Mouse (Mus musculus) heart, embryonic 13.5 days (tissue): ENCODE results near the gene Hdhd5. TPM values are rescaled to one million over a fixed set of nuclear protein-coding genes. Genes with fewer than 3 reads are reported as not detected.

Experiments used
- ATAC-seq: fragments of 200-750 bp; cut with Nextera tagmentation; 2 replicates; pipeline ENCODE4 v1.8.0; 2017; ENCODE audit warnings: moderate TSS enrichment; ENCODE audit not compliant: insufficient number of reproducible peaks, low FRiP score, low TSS enrichment; ENCODE audit errors: extremely low read depth
- H3K27ac ChIP-seq: fragments of 300-500 bp; sonication (generic); replicated peaks from 2 replicates; pipeline ENCODE4 v1.5.1; 2015; ENCODE audit warnings: moderate library complexity, mild to moderate bottlenecking, inconsistent platforms
- H3K27me3 ChIP-seq: fragments of 300-500 bp; sonication (generic); replicated peaks from 2 replicates; pipeline ENCODE4 v1.6.1; 2015; ENCODE audit warnings: mild to moderate bottlenecking, inconsistent platforms
- H3K36me3 ChIP-seq: fragments of 300-500 bp; sonication (generic); 2 replicates; pipeline ENCODE4 v1.6.1; 2015; ENCODE audit warnings: mild to moderate bottlenecking, inconsistent platforms
- H3K4me1 ChIP-seq: fragments of 300-500 bp; sonication (generic); 2 replicates; pipeline ENCODE4 v1.6.1; 2015; ENCODE audit warnings: inconsistent platforms
- H3K4me2 ChIP-seq: fragments of 300-500 bp; sonication (generic); 2 replicates; pipeline ENCODE4 v1.6.1; 2015; ENCODE audit warnings: inconsistent platforms, mild to moderate bottlenecking, moderate library complexity
- H3K4me3 ChIP-seq: fragments of 300-500 bp; sonication (generic); 2 replicates; pipeline ENCODE4 v1.5.1; 2015; ENCODE audit warnings: moderate library complexity, mild to moderate bottlenecking, inconsistent platforms
- H3K9ac ChIP-seq: fragments of 300-500 bp; sonication (generic); 2 replicates; pipeline ENCODE4 v1.6.1; 2015; ENCODE audit warnings: inconsistent platforms, mild to moderate bottlenecking, moderate library complexity
- H3K9me3 ChIP-seq: fragments of 300-500 bp; sonication (generic); 2 replicates; pipeline ENCODE4 v1.6.1; 2016; ENCODE audit warnings: inconsistent platforms
- WGBS: fragments of 180-500 bp; shearing (Covaris S2); methylation state at CpG from one replicate; pipeline ENCODE4 v1.1.7; 2015; ENCODE audit warnings: mixed read lengths; 5-methylcytosine and 5-hydroxymethylcytosine counted together
- polyA plus RNA-seq: library from polyadenylated mRNA; unstranded; fragments of >200 nt; fragmentation: Nextera tagmentation; extraction: Ambion mirVana; gene quantifications from 2 replicates; pipeline ENCODE4 v1.2.1, GENCODE M21; 2015

Hdhd5 gene
- polyA plus RNA-seq, 1 experiment from 2014 or later = 14.1 TPM

DNA sequence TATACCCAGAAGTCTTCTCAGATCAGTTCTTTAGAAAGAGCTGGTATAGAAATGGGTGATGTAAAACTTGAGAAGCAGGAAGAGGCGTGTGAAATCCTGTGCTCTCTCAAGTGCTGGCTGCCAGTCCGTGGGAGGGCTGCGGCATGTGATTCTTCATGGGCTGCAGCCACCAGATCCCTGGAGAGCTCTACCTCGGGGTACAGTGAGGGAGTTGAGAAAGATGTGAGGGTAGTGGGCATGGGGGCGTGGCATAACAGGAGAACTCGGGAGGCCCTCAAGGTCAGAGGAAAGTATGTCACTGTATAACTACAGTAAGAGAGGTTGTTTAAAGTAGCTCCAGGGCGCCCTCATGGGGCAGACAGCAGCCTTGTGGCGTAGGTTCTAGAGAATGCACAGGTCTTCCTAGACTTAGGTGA, 47.9 kb downstream of the Hdhd5 start:
- H3K4me2 ChIP-seq = peak overlapping the region; percentile 56
- WGBS = 20% methylated on average over 8 of the region's 8 CpGs
- no peak for ATAC-seq
- peak overlapping the region; percentile 22; the same call in 1 of the 2 replicates for H3K27ac ChIP-seq
- H3K4me3 ChIP-seq = 0 out of 2 replicates have a peak overlapping the region, but pooled peaks have one; percentile 18
- H3K36me3 ChIP-seq = peaks cover 13% of the 10 kb centered on the region
- no peaks in the 10 kb centered on the region for H3K9me3 ChIP-seq
- H3K9ac ChIP-seq = peak overlapping the region; percentile 30; the same call in 1 of the 2 replicates
- H3K27me3 ChIP-seq = peaks cover 9% of the 10 kb centered on the region; the same call in 1 of the 2 replicates
- H3K4me1 ChIP-seq = peaks cover 23% of the 10 kb centered on the region

DNA sequence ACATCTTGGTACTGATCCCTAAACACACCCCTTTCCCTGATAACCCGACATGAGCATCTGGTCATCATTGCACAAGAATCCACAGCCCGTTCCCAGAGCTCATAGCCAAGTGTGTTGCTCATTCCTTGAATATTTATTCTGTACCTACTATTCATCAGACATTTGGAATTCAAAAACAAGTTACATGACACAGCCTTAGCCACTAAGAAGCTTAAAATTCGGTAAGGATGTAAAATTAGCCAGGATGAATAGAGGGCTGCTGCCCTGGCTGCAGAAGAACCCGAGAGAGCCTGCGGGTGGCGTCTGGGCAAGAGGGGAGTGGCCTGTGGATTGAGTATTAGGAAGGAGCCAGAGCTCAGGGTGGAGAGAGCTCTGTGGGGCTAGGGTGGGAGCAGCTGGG, 48.4 kb downstream of the Hdhd5 start:
- H3K27ac ChIP-seq = peak overlapping the region; percentile 22; the same call in 1 of the 2 replicates
- no peak overlapping the region for H3K4me3 ChIP-seq
- H3K36me3 ChIP-seq = peaks cover 14% of the 10 kb centered on the region
- H3K4me2 ChIP-seq = peak overlapping the region; percentile 56
- H3K4me1 ChIP-seq = peaks cover 27% of the 10 kb centered on the region
- ATAC-seq = no peak; the same call in 1 of the 2 replicates
- no peaks in the 10 kb centered on the region for H3K9me3 ChIP-seq
- WGBS = 26% methylated on average over 6 of the region's 6 CpGs
- H3K27me3 ChIP-seq = peaks cover 9% of the 10 kb centered on the region; the same call in 1 of the 2 replicates
- H3K9ac ChIP-seq = peak overlapping the region; percentile 30; the same call in 1 of the 2 replicates

DNA sequence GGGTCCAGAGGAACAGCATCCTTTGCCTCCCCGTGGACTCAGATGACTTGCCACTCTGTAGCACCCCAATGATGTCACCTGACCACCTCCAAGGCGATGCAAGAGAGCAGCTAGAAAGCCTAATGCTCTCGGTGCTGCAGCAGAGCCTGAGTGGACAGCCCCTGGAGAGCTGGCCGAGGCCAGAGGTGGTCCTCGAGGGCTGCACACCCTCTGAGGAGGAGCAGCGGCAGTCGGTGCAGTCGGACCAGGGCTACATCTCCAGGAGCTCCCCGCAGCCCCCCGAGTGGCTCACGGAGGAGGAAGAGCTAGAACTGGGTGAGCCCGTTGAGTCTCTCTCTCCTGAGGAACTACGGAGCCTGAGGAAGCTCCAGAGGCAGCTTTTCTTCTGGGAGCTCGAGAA, 49.1 kb downstream of the Hdhd5 start:
- ATAC-seq = no peak
- Histone ChIP-seq H3K9me3 (no peaks in the 10 kb centered on the region), H3K4me2 (no peak overlapping the region), H3K36me3 (peaks cover 14% of the 10 kb centered on the region), H3K9ac (no peak overlapping the region), H3K4me1 (peaks cover 27% of the 10 kb centered on the region), H3K4me3 (no peak overlapping the region), H3K27ac (no peak overlapping the region), H3K27me3 (peaks cover 6% of the 10 kb centered on the region; the same call in 1 of the 2 replicates)
- WGBS = 86% methylated on average over 14 of the region's 14 CpGs

DNA sequence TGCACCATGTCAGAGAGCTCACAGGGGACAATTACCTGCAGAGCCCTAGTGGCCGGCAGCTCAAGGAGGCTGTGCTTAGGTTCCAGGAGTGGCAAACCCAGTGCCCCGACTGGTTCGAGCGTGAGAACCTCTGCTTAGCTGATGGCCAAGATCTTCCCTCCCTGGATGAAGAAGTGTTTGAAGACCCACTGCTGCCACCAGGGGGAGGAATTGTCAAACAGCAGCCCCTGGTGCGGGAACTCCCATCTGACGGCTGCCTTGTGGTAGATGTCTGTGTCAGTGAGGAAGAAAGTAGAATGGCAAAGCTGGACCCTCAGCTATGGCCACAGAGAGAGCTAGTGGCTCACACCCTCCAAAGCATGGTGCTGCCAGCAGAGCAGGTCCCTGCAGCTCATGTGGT, 49.6 kb downstream of the Hdhd5 start:
- Histone ChIP-seq H3K27ac (no peak overlapping the region), H3K36me3 (peaks cover 14% of the 10 kb centered on the region), H3K4me2 (no peak overlapping the region), H3K9me3 (no peaks in the 10 kb centered on the region), H3K9ac (no peak overlapping the region), H3K4me3 (no peak overlapping the region), H3K27me3 (0 out of 2 replicates have a peak, but pooled peaks cover 6% of the 10 kb centered on the region), H3K4me1 (peaks cover 27% of the 10 kb centered on the region)
- WGBS = 88% methylated on average over 6 of the region's 6 CpGs
- ATAC-seq = no peak

DNA sequence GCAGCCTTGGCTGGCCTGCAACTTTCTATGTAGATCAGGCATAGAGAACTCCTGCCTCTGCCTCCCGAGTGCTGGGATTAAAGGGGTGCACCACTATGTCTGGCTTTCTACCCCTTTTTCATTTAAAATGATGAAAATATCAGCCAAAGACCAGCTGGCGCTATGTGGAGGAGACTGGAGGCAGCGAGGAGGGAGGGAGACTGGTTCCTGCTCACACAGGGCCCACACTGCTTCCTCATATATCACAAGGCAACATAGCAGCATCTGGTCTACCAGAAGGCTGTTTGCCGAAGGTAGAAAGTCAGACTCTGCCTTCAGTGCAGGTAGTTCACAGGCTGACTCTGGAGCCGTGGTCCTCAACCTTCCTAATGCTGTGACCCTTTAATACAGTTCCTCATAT, 50.8 kb downstream of the Hdhd5 start:
- Histone ChIP-seq H3K9ac (no peak overlapping the region), H3K36me3 (peaks cover 14% of the 10 kb centered on the region), H3K4me3 (no peak overlapping the region), H3K4me2 (no peak overlapping the region), H3K4me1 (peaks cover 19% of the 10 kb centered on the region), H3K27ac (no peak overlapping the region), H3K9me3 (no peaks in the 10 kb centered on the region), H3K27me3 (0 out of 2 replicates have a peak, but pooled peaks cover 4% of the 10 kb centered on the region)
- no peak for ATAC-seq
- WGBS = 82% methylated on average over 5 of the region's 5 CpGs

DNA sequence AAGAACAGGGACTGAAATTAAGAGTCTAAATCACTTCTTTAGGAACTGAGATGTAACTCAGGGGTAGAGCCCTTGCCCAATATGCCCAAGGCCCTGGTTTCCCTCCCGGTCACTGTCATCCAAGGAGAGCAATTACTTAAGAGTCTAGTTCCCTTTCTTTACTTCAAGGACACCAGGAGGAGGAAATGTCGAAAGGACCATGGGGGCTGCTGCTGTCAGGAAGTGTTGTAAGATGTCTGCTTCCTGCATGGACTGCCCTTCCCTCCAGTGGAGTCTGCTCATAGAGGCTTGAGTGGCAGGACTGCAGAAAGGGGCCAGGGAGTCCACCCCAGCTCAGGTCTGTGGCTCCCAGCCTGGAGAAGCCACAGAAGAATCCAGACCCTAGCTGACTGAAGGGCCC, 51.8 kb downstream of the Hdhd5 start:
- no peak for ATAC-seq
- no peaks in the 10 kb centered on the region for H3K9me3 ChIP-seq
- 0 out of 2 replicates have a peak, but pooled peaks cover 6% of the 10 kb centered on the region for H3K27me3 ChIP-seq
- H3K4me2 ChIP-seq = no peak overlapping the region
- H3K36me3 ChIP-seq = peaks cover 14% of the 10 kb centered on the region
- 50% methylated on average over 2 of the region's 2 CpGs for WGBS
- peaks cover 13% of the 10 kb centered on the region for H3K4me1 ChIP-seq
- H3K4me3 ChIP-seq = no peak overlapping the region
- no peak overlapping the region for H3K9ac ChIP-seq
- H3K27ac ChIP-seq = no peak overlapping the region

DNA sequence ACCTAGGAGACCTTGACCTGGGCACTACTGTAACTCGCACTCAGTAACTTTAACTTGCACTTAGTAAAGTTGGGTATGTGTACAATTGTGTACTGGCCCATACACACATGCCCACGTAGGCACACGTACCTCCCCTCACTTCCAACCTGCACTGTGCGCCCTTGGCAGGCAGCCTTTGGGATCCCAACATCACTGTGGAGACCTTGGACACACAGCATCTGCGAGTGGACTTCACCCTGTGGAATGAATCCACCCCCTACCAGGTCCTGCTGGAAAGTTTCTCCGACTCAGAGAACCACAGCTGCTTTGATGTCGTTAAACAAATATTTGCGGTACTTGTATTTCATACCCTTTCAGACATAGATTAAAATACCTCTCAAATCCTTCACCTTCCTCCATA, 55.8 kb downstream of the Hdhd5 start:
- Histone ChIP-seq H3K27ac (no peak overlapping the region), H3K4me2 (no peak overlapping the region), H3K27me3 (0 out of 2 replicates have a peak, but pooled peaks cover 3% of the 10 kb centered on the region), H3K4me1 (peaks cover 40% of the 10 kb centered on the region), H3K36me3 (peaks cover 4% of the 10 kb centered on the region; the same call in 1 of the 2 replicates), H3K4me3 (no peak overlapping the region), H3K9me3 (no peaks in the 10 kb centered on the region), H3K9ac (no peak overlapping the region)
- no peak for ATAC-seq
- 81% methylated on average over 8 of the region's 8 CpGs for whole genome bisulfite sequencing

DNA sequence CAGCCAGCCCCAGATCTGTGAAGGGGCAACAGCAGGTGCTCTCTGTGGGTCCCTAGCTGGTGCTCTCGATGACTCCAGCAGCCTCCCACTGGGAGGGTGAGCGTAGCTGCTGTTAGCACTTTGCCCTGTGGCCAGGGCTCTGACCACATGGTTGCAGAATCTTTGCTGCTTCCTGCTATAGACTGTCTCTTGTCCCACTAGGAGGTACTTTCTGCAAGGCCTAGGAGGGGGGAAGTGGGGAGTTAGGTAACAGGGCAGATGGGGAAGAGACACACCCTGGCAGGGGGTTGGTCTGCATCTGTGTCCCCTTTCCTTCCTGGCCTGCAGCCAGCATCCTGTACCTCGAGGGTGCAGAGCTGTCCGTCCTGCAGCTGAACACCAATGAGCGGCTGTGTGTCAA, 57.7 kb downstream of the Hdhd5 start:
- no peak for ATAC-seq
- H3K36me3 ChIP-seq = peaks cover 2% of the 10 kb centered on the region; the same call in 1 of the 2 replicates
- no peak overlapping the region; the same call in 1 of the 2 replicates for H3K9ac ChIP-seq
- H3K27me3 ChIP-seq = 0 out of 2 replicates have a peak, but pooled peaks cover 3% of the 10 kb centered on the region
- no peaks in the 10 kb centered on the region for H3K9me3 ChIP-seq
- 40% methylated on average over 5 of the region's 5 CpGs for whole genome bisulfite sequencing
- H3K4me3 ChIP-seq = no peak overlapping the region
- no peak overlapping the region for H3K27ac ChIP-seq
- H3K4me2 ChIP-seq = no peak overlapping the region
- peaks cover 50% of the 10 kb centered on the region for H3K4me1 ChIP-seq

DNA sequence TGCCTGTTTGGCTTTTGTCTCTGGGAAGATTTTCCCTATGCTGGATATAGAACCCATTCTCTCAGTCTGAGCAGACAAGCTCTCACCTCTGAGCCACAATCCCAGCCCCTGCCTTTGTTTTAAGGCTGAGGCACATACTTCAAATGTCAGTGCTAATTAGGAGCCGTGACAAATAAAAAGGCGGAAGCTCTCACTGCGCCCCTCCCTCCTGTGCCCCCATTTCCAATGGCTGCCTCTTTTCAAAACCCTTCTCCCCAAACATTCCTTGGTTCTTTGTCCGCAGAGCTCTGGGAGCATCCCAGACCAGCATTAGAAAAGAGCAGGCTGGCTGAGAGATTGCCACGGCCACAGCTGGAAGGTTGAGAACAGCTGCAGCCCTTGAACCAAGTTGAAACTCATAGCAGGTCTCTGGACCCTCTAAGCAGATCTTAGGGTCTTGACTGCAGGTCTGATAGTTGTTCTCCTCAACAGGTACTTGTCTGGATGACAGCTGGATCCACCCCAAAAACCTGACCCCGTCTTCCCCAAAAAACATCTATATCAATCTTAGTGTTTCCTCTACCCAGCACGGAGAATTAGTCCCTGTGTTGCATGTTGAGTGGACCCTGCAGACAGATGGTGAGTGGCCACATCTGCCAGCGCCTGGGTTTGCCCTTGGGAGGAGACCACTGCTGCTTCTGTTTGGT, 58.5 kb downstream of the Hdhd5 start:
- Histone ChIP-seq H3K27ac (peak overlapping the region; percentile 87), H3K9me3 (no peaks in the 10 kb centered on the region), H3K4me3 (no peak overlapping the region), H3K9ac (peak overlapping the region; percentile 44; the same call in 1 of the 2 replicates), H3K27me3 (0 out of 2 replicates have a peak, but pooled peaks cover 3% of the 10 kb centered on the region), H3K36me3 (no peaks in the 10 kb centered on the region), H3K4me1 (peaks cover 46% of the 10 kb centered on the region), H3K4me2 (peak overlapping the region; percentile 39)
- ATAC-seq = no peak
- WGBS = 38% methylated on average over 8 of the region's 8 CpGs

DNA sequence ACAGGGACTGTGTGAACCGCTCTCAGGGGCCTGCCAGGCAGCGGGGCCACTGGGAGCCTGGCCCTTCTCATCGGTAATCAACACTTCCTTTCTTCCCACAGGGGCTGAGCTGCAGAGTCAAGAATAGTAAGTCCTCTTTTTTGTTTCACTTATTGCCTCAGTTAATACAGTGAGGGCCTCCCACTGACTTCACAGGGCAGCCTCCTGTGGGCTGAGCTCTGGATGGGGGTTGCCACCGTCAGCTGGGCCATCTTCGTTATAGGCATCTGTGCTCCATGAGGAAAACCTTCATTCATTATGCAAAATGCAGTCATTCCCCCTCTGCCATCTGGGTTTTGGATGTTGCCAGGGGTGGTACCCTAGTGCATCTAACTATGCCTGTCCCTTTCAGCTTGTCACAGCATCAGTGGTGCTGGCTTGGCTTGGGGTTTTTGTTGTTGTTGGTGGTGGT, 59.1 kb downstream of the Hdhd5 start:
- peak overlapping the region; percentile 87 for H3K27ac ChIP-seq
- H3K4me2 ChIP-seq = peak overlapping the region; percentile 39
- H3K9me3 ChIP-seq = no peaks in the 10 kb centered on the region
- H3K27me3 ChIP-seq = 0 out of 2 replicates have a peak, but pooled peaks cover 3% of the 10 kb centered on the region
- peak overlapping the region; percentile 44; the same call in 1 of the 2 replicates for H3K9ac ChIP-seq
- 0 out of 2 replicates have a peak overlapping the region, but pooled peaks have one; percentile 11 for H3K4me3 ChIP-seq
- H3K4me1 ChIP-seq = peaks cover 46% of the 10 kb centered on the region
- ATAC-seq = no peak
- 8% methylated on average over 5 of the region's 5 CpGs for WGBS
- no peaks in the 10 kb centered on the region for H3K36me3 ChIP-seq

DNA sequence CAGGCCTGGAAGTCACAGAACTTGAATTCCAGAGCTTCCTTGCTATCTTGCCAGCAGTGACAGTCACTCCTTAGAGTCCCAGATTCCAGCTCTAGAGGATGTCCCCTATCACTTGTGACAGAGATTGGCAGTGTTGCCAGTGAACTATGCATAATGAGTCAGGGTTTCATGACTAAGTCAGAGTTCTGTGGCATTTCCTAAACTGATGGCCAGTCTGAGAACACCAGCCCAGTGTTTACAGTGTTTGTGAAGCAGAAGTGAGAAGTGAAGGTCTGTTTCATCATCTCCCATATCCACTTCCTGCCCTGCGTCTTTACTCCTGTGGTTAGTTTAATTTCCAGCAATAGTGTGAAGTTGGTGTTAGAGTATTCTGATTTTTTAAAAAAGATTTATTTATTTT, 60.5 kb downstream of the Hdhd5 start:
- H3K4me1 ChIP-seq = peaks cover 46% of the 10 kb centered on the region
- H3K27me3 ChIP-seq = peaks cover 3% of the 10 kb centered on the region; the same call in 1 of the 2 replicates
- no peak overlapping the region for H3K4me2 ChIP-seq
- WGBS = 53% methylated on average over 1 of the region's 1 CpGs
- no peak overlapping the region for H3K9ac ChIP-seq
- H3K36me3 ChIP-seq = no peaks in the 10 kb centered on the region
- H3K27ac ChIP-seq = no peak overlapping the region
- ATAC-seq = no peak
- no peaks in the 10 kb centered on the region for H3K9me3 ChIP-seq
- no peak overlapping the region for H3K4me3 ChIP-seq
